5 mouse cellular contexts compared by ENCODE assay signal in the genomic region with DNA sequence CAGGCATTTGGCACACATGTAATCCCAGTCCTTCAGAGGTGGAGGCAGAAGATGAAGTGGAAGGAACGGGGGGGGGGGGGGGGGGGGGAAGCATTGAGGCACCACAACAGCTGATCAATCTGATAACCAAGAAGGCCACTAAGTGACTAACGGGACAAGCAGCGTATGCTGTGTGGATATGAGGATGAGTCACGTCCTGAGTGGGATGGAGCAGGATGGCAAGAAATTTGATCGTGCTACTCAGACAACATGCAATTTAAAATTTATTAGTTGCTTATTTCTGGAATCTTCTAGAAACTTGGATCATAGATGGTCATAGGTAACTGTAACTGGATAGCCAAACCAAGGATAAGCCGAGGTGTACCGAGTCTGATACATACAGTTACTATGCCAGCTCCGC.
"Had no signal": no experiment of that assay in that cellular context is flagged by ENCODE, and none has a peak within 500 bp of the region (broad histone marks: within the 10 kb centered on the region; RNA-seq: fewer than 3 reads in every experiment).

No protein-coding gene starts in this region.

- DNase-seq: kidney, postnatal 36 days; lung, adult 2 months; lung, postnatal 36 days; thymus, adult 18-20 months; thymus, postnatal 25 days had no signal
